Mouse (Mus musculus) yolk sac, embryonic 10.5 days (tissue): ENCODE results near the gene Ndufa8.

Experiments used
- DNase-seq: peaks from one replicate; pipeline ENCODE4 v3.0.0-alpha.2; 2017; ENCODE audit warnings: low spot score

Ndufa8 gene

DNA sequence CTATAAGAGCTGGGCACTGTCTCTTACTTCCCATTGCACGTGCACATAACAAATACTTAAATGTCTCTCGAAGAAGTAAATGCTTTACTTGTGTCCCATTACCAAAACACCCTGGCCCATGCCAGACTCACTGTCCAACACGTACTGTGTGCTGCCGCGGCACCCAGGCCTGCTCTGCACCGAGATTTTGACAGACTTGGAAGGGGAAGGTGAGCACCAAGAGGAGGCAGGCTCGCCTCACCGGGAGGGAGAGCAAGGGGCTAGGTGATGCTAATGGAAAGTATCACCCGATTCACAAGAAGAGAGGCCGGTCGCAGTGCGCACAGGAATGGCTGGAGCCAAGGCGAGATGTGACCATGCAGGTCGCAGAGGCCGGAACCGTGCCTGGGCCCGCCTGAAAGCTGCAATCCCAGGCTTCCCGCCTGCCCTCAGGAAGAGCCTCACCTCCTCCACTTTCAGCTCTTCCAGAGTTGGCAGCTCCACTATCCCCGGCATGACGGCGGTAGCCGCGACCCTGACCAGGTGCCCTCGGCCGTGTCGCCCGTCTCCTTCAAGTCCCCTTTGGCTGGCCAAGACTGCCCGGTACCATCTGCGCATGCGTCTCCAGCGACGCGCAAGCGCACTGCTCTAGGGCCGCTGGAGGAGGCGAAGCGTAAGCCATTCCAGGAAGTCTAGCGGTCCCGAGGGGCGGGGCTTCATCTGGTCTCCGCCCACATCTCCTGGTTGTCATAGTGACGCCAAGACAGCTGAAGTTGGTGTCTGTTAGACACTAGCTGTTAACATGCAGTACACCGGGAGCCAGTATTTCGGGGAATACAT lies at the start of gene Ndufa8, which contains the start of gene Morn5:
Gene Ndufa8 (minus strand): TSS at position 659 of the 819 bp plus-strand sequence.
Gene Morn5 (plus strand): TSS at position 711 of the 819 bp plus-strand sequence.
- DNase-seq = peak; percentile 97

DNA sequence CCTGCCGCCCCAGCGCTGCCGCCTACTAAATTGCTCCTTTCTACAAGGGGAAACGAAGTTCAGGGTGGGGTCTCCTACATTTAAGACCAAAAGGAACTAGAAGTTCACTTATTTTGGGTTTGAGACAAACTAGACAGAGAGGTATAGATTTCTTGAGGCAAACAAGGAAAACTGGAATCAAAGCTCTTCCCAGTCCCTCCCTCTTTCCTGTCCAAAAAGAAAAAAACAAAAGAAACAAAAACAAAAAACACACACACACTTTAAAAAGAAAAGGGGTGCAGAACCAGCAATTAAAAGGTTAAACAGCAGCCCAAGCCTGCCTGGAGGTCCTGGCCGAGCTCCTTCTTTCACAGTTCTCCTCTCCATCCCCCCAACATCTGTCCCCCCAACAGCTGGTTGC lies 48.8 kb upstream of the Ndufa8 start:
- DNase-seq = no peak

- no peak for DNase-seq
These were observed 48.1 kb upstream of the Ndufa8 start for GRCm38 (mm10) chr2:36097129-36097815.

- no peak for DNase-seq
These were observed 44.8 kb upstream of the Ndufa8 start for GRCm38 (mm10) chr2:36093914-36094475.

GRCm38 (mm10) chr2:36093301-36093700 lies 44.1 kb upstream of the Ndufa8 start:
- no peak for DNase-seq

- DNase-seq = peak; percentile 36
These were observed 43.5 kb upstream of the Ndufa8 start for GRCm38 (mm10) chr2:36092748-36093147.

- peak; percentile 88 for DNase-seq
These were observed 41.9 kb upstream of the Ndufa8 start for GRCm38 (mm10) chr2:36090853-36091741.

DNA sequence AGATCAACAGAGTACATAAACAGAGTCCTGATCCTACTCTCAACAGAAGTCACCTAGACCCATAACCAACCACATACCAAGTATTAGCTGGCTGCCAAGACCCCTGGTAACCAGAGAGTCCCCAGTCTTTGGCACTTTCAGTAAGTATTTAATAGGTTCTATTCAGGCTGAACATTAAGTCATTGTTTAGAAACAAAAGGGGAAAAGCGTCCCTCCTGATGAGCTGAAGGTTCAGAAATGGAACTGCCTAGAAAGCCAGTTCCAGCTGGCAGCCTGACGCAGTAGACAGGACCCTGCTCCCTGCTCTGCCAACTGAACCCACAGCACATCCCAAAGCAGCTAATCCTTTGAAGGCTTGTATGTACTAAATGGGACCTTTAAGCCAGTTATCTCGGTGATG lies 40.0 kb upstream of the Ndufa8 start:
- no peak for DNase-seq

DNA sequence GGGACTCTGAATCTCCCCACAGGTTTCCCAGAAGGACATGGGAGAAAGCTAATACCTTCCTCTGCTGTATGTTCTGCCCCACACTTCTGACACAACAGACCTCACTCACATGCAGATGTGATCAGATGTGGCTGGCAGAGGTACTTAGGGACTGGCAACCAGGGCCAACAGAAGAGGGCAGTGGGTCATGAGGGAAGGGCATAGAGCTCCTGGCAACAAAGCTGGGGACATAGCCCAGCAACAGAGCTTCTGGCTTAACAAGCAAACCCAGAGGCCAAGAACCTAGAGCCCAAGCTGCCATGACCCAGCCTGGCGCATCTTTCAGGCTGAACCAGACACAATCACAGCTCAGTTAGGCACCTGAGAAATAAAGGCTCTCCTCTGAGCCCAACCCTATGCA lies 35.8 kb upstream of the Ndufa8 start:
- DNase-seq = no peak

DNA sequence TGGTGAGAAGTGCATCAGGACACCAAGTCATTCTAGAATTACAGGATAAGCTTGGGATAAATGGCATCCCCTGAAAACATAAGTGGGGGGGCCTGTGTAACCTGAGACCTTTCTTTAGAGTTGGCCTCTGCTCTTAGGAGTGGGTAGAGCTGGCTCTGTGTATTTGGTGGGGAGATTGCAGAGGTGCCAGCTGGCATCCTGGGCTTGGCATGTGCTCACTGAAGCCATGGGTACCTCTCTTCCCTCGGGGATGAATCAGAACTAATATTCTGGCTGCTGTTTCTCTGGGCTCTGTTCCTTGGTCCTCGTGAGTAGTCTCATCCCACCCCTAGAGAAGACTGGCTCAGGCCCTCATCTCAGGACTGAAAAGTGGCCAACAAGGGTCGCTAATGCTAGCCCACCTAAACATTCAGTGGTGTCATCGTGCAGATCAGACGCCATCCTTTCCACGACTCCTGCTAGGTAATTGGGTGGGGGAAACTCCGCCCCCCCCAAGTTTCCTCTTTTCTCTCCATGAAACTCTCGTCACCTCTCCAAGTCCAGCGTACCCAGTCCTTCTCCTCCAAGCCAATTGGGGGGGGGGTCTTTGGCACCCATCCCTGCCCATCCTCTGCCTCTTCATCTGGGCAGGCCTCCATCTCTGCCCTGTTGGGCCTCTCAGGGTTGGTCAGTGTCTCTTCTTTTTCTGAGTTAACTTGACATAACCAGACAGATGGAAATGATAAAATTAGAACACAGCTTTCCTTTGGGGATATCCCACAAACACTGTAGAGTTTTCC lies 33.8 kb upstream of the Ndufa8 start:
- no peak for DNase-seq

DNA sequence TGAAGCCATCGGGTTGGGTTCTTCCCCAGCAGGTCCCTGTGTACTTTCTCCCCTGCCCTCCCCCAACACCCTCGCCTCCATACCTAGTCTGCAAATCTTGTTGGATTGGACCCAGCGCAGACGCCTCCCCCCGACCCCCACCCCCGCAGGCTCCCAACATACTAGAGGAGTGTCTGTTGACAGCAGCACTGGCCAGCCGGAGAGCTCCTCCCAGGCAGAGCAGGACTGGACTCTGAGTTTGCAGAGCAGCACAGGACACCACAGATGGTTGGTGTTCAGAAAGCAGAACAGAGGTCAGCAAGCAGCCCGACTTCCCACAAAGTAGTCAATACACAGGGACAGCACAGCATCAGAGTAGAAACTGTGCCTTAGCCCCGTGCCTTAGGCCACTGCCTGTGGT lies 32.2 kb upstream of the Ndufa8 start:
- peak; percentile 41 for DNase-seq

GRCm38 (mm10) chr2:36077160-36077761 lies 28.1 kb upstream of the Ndufa8 start:
- DNase-seq = no peak

DNA sequence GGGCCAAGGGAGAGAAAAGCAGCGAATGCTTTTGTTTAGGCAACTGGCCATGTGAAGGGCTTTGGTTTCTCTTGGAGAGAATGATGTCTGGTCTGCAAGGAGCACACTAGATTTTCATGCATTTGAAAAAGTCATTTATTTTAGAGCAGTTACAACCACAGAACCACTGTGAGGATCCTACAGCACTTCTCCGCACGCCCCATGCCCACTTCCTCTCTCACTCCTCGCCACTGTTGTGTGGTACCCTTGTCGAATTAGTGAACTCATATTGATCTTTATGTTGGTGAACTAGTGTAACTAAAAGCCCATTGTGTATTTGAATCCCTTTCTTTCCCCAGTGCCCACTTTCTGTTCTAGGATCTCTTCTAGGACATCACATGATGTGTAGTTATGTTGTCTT lies 26.0 kb upstream of the Ndufa8 start:
- DNase-seq = no peak

DNA sequence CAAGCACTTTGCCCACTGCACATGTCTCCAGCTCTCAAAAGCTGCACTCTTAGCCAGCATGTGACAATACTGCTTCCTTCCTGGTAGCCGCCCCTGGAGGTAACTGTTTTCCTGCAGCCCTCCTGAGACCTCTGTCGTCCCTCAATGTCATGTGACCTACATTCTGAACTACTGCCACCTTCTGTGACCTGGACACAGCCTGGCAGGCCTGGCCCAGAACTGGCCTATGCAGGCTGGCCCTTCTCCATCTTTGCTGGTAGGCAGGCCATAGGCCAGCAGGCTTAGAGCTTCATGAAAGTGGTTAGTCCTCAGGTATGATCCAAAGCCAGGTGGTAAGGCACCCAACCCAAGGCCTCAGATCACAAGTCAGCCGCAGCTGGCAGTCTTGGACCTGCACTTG lies 24.6 kb upstream of the Ndufa8 start:
- DNase-seq = no peak

- DNase-seq = no peak
These were observed 22.6 kb upstream of the Ndufa8 start for GRCm38 (mm10) chr2:36071660-36072305.

DNA sequence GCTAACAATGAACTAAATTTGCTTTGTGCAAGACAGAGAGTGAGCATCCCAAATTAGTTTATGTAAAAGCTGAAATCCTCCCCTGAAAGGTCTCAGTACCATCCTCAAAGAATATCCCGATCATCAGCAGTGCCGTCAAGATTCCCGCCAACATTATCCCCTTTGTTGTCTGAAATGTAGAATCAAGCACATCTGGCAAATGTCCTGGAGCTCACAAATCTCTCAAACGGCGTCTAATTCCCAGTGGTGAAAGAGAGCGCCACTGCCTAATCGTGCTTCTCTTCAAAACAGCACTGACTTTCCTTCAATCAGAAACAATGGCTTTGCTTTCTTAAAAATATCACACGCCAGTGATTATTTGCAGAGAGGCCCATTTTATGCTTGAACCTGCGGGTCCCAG lies 17.9 kb upstream of the Ndufa8 start:
- DNase-seq = no peak

DNA sequence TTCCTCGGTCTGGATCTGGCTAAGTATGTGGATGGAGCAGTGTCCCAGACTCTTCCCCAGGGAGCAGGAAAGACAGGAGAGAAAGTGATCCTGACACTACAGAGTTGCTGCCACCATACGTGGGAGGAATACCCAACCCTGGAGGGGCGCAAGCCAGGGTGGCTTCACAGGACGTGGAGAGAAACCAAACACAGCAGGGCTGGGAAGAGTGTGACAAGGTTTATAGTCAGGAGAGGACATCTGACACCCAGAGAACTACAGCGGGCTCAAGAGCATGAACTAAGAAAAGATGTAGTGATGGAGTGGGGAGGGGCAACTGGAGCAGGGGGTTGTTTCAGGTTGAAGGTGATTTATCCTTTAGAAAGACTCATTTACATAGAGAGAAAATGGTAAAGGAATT lies 12.2 kb upstream of the Ndufa8 start:
- DNase-seq = no peak

DNA sequence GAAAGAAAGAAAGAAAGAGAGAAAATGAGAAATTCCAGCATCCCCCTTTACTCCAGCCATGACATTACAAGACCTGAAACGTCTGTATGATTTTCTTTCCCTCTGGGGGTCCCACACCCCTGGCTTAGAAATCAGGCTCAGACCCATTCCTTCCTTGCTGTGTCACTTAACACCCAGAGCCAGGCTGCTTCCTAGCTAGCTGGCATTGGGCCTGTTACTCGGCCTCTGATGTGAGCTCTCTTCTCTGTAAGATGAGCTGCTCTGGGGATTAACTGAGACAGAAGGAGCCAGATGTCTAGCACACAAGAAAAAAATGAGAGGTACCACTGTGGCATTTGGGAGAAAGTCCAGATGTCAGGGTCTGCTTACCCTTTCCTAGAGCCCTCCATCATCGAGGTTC lies 7.0 kb upstream of the Ndufa8 start:
- no peak for DNase-seq

DNA sequence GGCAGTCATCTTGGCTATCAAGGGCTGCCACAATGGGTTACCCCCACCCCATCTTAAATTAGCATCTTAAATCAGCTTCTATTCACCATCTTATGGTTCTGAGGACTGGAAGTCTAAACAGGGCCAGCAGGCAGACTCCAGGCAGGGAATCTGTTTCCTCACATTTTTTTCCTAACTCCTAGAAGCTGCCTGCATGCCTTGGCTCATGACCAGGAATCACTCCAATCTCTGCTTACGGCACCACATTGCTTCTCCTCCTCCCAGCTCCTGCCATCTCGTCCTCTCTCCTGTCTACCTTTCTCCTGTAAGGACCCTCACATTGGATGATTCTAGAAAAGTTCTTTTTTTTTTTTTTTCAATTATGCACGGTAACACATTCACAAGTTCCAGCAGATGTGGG lies 4.0 kb upstream of the Ndufa8 start:
- no peak for DNase-seq

GRCm38 (mm10) chr2:36049567-36049954 lies 355 bp upstream of the Ndufa8 start:
- no peak for DNase-seq
